Mouse (Mus musculus) midbrain, postnatal 0 days (tissue): ENCODE measurements around the gene Tcam1. TPM values are rescaled to one million over a fixed set of nuclear protein-coding genes. Genes with fewer than 3 reads are reported as not detected.

Experiments
- ATAC-seq: fragments of 200-750 bp; cut with Nextera tagmentation; 2 replicates; pipeline ENCODE4 v1.8.0; 2017; ENCODE audit warnings: moderate number of reproducible peaks, mild to moderate bottlenecking, moderate TSS enrichment, moderate library complexity; ENCODE audit not compliant: low FRiP score
- DNase-seq: peaks from one replicate; pipeline ENCODE4 v3.0.0-alpha.2; 2015; ENCODE audit warnings: low spot score
- H3K27ac ChIP-seq: fragments of 300-500 bp; sonication (generic); 2 replicates; pipeline ENCODE4 v1.5.1; 2014; ENCODE audit warnings: low read depth, mild to moderate bottlenecking, low read length, mixed read lengths
- H3K27me3 ChIP-seq: fragments of 300-500 bp; sonication (generic); 2 replicates; pipeline ENCODE4 v1.6.1; 2014; ENCODE audit warnings: low read length, control low read depth, mixed read lengths; ENCODE audit not compliant: insufficient read depth
- H3K36me3 ChIP-seq: fragments of 300-500 bp; sonication (generic); 2 replicates; pipeline ENCODE4 v1.6.1; 2014; ENCODE audit warnings: low read length, control low read depth, mixed read lengths; ENCODE audit not compliant: insufficient read depth
- H3K4me1 ChIP-seq: fragments of 300-500 bp; sonication (generic); 2 replicates; pipeline ENCODE4 v1.6.1; 2014; ENCODE audit warnings: mild to moderate bottlenecking, control low read depth, antibody characterized with exemption, low read length, mixed read lengths; ENCODE audit not compliant: insufficient read depth
- H3K4me2 ChIP-seq: fragments of 300-500 bp; sonication (generic); 2 replicates; pipeline ENCODE4 v1.6.1; 2014; ENCODE audit warnings: low read depth, mild to moderate bottlenecking, low read length, mixed read lengths; ENCODE audit not compliant: poor library complexity, severe bottlenecking
- H3K4me3 ChIP-seq: fragments of 300-500 bp; sonication (generic); 2 replicates; pipeline ENCODE4 v1.5.1; 2014; ENCODE audit warnings: low read depth, mild to moderate bottlenecking, low read length, moderate library complexity
- H3K9ac ChIP-seq: fragments of 300-500 bp; sonication (generic); replicated peaks from 2 replicates; pipeline ENCODE4 v1.6.1; 2014; ENCODE audit warnings: mild to moderate bottlenecking, low read length, moderate library complexity, mixed read lengths; ENCODE audit not compliant: poor library complexity, severe bottlenecking
- H3K9me3 ChIP-seq: fragments of 300-500 bp; sonication (generic); 2 replicates; pipeline ENCODE4 v1.6.1; 2016; ENCODE audit warnings: low read length, control low read depth
- CTCF ChIP-seq: IDR thresholded peaks from 2 replicates; pipeline ENCODE4 v1.5.1; 2016; ENCODE audit warnings: antibody characterized with exemption, mild to moderate bottlenecking
- WGBS: fragments of 180-500 bp; shearing (Covaris S2); extraction: QIAGEN DNeasy Blood & Tissue Kit; methylation state at CpG from one replicate; pipeline ENCODE4 v1.1.7; 2014; 5-methylcytosine and 5-hydroxymethylcytosine counted together
- polyA plus RNA-seq: library from polyadenylated mRNA; unstranded; fragments of >200 nt; fragmentation: Nextera tagmentation; extraction: Ambion mirVana; gene quantifications from 2 replicates; pipeline ENCODE4 v1.2.1, GENCODE M21; 2015
- total RNA-seq: library from RNA; depleted of rRNA; stranded (reverse); fragments of >200 nt; gene quantifications from 2 replicates; pipeline ENCODE4 v1.2.3, GENCODE M21; 2014

The Tcam1 gene
- total and polyA plus RNA-seq, 2 experiments from 2014 or later = 0.10 to 0.22 TPM

DNA sequence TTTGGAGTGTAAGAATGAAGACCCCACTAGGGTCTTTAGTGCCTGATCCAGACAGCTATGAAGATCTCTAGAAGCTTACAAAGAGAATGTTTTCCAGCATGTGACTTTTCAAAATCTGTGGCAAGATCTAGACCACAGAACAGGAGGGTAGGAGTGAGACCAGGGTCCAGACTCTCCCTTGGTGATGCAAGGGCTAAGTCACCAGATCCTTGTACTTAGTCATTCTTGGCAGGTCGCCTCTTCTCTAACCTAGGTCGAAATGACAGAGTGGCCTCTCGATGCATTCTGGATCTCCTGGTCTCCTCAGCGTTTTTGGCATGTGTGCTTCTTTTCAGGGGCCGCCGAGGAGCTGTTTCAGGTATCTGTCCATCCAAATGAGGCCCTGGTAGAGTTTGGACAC lies 6.0 kb downstream of the Tcam1 start:
- Histone ChIP-seq H3K4me2 (no peak overlapping the region), H3K9me3 (no peaks in the 10 kb centered on the region), H3K4me1 (no peaks in the 10 kb centered on the region), H3K27ac (no peak overlapping the region), H3K9ac (no peak overlapping the region), H3K27me3 (no peaks in the 10 kb centered on the region), H3K4me3 (no peak overlapping the region), H3K36me3 (no peaks in the 10 kb centered on the region)
- DNase-seq = no peak
- 84% methylated on average over 6 of the region's 6 CpGs for WGBS
- no peak for TF ChIP-seq CTCF
- no peak for ATAC-seq

DNA sequence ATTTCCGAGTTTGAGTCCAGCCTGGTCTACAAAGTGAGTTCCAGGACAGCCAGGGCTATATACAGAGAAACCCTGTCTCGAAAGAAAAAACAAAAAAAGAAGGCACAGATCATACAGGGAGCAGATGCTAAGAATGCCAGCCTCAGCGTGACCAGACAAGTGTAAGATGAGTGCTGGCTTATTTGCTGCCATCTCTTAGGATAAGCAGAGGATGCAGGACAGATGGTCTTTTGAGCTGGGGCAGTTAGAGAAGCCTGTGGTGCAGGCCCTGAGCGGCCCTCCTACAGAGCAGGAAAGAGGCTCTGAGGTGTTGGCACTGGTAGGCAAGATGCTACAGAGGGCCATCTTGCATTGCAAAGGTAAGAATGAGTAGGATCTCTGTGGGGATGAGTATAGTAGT lies 6.9 kb downstream of the Tcam1 start:
- Histone ChIP-seq H3K27me3 (no peaks in the 10 kb centered on the region), H3K27ac (no peak overlapping the region), H3K9me3 (no peaks in the 10 kb centered on the region), H3K4me2 (no peak overlapping the region), H3K36me3 (no peaks in the 10 kb centered on the region), H3K4me1 (no peaks in the 10 kb centered on the region), H3K4me3 (no peak overlapping the region), H3K9ac (no peak overlapping the region)
- no peak for TF ChIP-seq CTCF
- 87% methylated on average over 4 of the region's 4 CpGs for WGBS
- DNase-seq (no peak), ATAC-seq (no peak)

DNA sequence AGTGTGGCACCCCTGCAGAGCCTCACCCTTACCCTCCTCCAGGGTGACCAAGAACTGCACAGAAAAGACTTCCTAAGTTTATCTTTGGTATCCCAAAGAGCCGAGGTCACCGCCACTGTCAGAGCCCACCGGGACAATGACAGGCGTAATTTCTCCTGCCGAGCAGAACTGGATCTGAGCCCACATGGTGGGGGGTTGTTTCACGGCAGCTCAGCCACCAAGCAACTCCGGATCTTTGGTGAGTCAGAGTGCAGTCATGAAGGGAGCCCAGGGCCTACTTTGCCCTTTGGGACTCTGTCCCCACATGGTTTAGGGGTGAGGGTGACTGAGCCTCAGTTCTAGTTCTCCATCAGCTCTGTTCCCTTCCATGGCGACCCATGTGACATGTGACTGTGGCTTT lies 7.7 kb downstream of the Tcam1 start:
- Histone ChIP-seq H3K4me3 (no peak overlapping the region), H3K36me3 (no peaks in the 10 kb centered on the region), H3K4me2 (no peak overlapping the region), H3K9ac (no peak overlapping the region), H3K27me3 (no peaks in the 10 kb centered on the region), H3K27ac (no peak overlapping the region), H3K4me1 (no peaks in the 10 kb centered on the region), H3K9me3 (no peaks in the 10 kb centered on the region)
- no peak for DNase-seq
- 57% methylated on average over 8 of the region's 8 CpGs for WGBS
- ATAC-seq = no peak
- no peak for TF ChIP-seq CTCF

DNA sequence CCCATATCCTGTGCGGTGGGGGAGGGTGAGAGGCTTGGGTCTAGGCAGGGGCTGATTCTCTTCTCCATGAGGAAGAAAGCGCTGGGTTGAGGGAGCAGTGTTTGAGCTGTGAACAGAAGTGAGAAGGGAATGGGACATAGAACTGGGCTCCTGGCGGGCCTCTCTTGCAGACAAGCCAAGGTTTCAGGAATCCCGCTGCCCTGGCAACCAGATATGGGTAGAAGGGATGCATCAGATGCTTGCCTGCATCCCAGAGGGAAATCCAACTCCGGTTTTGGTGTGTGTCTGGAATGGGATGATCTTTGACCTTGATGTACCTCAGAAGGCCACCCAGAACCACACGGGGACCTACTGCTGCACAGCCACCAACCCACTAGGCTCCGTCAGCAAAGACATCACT lies 9.7 kb downstream of the Tcam1 start:
- ATAC-seq = no peak
- H3K9me3 ChIP-seq = no peaks in the 10 kb centered on the region
- no peak for TF ChIP-seq CTCF
- no peaks in the 10 kb centered on the region for H3K4me1 ChIP-seq
- no peak overlapping the region for H3K9ac ChIP-seq
- no peaks in the 10 kb centered on the region for H3K27me3 ChIP-seq
- H3K27ac ChIP-seq = no peak overlapping the region
- H3K4me2 ChIP-seq = no peak overlapping the region
- no peaks in the 10 kb centered on the region for H3K36me3 ChIP-seq
- H3K4me3 ChIP-seq = no peak overlapping the region
- WGBS = 86% methylated on average over 7 of the region's 7 CpGs
- no peak for DNase-seq

DNA sequence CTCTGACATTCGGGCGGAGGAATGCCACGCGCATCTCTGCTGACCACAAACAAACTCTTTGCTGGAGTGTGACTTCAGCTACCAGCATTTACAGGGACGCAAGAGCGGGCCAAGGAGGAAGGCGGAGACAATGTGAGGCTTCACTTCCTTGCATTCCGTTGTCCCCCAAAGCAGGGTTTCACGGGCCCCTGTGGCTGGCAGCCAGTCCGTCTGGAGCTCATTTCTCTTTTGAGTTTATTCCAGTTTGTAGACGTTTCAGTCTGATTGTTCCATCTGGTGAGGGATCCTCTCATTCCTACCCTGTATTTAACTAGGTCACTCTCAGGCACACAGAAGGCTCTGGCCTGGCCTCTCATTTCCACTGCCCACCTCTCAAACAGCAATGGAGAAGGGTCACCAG lies 10.5 kb downstream of the Tcam1 start:
- DNase-seq = no peak
- 59% methylated on average over 11 of the region's 11 CpGs for WGBS

DNA sequence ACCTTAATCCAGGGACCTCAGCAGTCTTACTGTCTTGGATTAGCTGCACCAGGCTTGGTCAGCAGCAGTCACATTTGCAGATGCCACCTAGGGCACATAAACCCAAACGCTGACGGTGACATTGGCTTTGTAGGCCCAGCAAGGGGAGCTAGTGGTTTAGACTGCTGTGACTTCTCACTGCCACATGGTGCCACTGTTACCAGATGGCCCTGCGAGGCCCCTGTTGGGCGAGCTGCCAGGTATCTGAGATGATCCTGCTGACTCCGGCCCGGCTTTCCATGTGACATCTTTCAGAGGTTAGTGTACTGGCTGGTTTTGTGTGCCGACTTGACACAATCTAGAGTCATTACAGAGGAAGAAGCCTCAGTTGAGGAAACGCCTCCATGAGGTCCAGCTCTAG lies 12.9 kb downstream of the Tcam1 start:
- Histone ChIP-seq H3K27me3 (no peaks in the 10 kb centered on the region), H3K4me1 (no peaks in the 10 kb centered on the region), H3K4me2 (no peak overlapping the region), H3K36me3 (no peaks in the 10 kb centered on the region), H3K9me3 (no peaks in the 10 kb centered on the region), H3K4me3 (no peak overlapping the region), H3K27ac (no peak overlapping the region), H3K9ac (no peak overlapping the region)
- ATAC-seq = no peak
- TF ChIP-seq CTCF = peak; percentile 37
- DNase-seq = peak; percentile 79
- WGBS = 63% methylated on average over 8 of the region's 8 CpGs

More for the DNA sequence above, 10.5 kb downstream of the Tcam1 start:
- Histone ChIP-seq H3K4me1 (no peaks in the 10 kb centered on the region), H3K36me3 (no peaks in the 10 kb centered on the region), H3K9ac (no peak overlapping the region), H3K4me3 (no peak overlapping the region), H3K9me3 (no peaks in the 10 kb centered on the region), H3K4me2 (no peak overlapping the region), H3K27me3 (no peaks in the 10 kb centered on the region), H3K27ac (no peak overlapping the region)
- no peak for TF ChIP-seq CTCF
- ATAC-seq = no peak
